Mouse (Mus musculus) CD8-positive naive resting alpha-beta T cell, adult 2 months (primary cell): ENCODE data around the gene Serinc3.

Source experiments
- DNase-seq, 2 experiments: peaks; one replicate each; pipeline ENCODE4 v3.0.0; 2022; ENCODE audit warnings: low read depth in 2 of 2, low spot score in 2 of 2

The Serinc3 gene

DNA sequence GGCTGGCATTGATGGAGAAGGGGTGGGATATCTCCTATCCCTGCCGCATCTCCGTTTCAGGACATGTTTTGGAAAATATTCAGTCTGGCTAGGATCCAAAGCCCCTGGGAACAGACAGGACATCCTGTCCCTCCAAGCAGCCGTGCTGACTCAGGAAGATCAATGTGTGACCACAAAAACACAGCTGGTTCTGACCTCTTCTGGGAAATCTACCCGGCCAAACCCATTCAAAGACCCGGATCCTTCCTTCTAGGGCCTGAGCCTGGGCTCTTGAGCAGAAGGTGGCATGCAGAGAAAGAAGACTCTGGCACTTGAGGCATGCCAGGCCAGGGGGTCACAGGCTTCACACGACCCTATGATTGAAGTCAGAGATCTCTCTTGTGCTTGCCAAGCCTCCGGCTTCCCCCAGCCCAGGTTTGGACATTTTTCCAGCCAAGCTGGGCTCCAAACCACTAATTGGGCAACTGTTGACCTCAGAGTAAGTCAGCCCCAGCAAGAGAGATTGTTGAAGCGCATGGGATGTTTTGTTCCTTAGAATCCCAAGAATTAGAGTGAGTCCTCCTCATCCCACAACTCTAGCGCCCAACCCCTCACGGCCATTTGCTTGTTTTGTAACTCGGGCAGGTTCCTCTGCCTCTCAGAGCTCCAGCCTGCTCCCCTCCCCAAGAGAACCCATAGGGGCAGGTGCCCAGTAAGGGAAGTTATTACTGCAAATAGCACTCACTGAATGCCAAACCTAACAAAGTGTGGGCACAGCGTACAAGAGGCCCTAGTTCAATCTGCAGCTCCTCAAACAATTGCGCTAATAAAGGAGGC, 48.7 kb downstream of the Serinc3 start:
- DNase-seq: no peak

DNA sequence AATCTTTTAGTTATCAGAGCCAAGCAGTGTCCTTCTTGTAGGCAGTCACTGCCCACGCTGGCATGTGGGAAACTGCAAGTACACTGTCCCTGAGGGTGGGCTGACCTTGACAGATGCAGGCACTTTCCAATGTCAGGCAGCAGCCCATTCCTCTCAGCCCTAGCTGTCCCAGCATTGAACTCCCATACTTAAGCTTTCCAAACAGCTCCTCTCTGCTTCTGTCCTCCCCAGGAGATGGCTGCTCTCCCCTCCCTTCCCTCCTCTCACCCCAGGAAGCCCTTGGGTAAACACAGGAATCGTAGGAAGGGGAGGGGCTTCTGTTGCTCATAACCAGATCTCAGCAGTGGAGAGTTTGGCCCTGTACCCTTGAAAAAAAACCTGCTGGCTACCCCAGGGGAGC, 49.8 kb downstream of the Serinc3 start:
- no peak for DNase-seq

DNA sequence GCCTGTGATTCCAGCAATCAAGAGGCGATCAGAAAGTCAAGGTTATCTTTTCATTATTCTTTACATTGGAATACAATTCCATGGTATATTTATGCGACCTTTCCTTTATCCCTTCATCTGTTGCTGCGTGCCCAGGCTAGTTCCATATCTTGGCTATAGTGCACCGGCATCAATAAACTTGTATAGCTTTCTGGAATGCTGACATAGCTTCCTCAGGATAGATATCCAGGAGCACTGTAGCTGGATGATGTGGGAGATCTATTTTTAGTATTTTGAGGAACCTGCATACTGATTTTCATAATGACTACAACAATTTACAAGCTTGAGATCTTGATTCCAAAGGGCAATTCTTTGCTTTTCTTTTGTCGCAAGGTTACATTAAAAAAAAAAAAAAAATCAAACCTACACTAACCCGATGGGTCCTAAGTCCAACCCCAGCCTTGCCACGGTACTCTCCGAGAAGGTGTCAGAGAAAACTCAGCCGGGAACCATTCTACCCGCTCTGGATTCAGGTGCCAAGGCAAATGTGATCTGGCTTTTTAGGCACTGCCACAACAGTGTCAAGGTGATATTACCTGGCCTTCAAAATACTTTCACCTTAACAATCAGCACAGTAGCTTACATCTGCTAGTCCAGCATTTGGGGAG, 51.2 kb downstream of the Serinc3 start:
- no peak for DNase-seq

DNA sequence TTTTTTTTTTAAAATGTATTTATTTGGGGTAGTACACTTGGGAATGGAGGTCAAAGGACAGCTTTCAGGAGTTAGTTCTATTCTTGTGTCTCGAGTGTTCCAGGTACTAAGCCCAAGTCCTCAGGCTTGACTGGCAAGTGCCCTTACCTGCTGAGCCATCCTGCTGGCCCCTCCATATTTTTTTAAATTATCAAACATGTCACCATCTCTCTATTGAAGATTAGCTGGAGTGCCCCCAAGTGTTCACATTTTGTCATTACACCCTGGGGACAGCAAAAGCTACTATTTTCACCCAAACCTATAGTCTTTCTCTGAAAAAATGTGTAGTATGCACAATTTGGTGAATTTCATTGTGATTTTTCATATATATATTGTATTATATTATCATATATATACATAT, 52.8 kb downstream of the Serinc3 start:
- peak in 1 of 2 experiments; percentile 20 for DNase-seq

GRCm38 (mm10) chr2:163590996-163591395, 53.9 kb downstream of the Serinc3 start:
- no peak for DNase-seq

DNA sequence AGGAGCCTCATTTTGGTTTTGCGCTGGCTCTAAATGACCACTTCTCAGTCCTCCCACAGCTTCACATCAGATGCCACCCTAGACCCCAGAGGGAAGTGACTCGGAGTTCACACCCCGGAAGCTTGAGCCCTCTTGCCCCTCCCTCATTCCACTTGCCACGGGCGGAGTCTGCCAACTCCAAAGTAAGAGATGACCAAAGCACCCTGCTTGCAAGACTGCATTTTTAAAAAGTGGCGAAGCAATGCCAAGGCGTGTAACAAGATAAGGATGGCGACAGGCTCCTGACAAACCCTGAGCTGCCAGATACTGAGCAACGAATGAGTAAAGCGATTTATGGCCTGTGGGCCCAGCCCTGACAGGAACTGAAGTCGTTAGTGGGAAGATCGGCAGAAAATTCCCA, 54.7 kb downstream of the Serinc3 start:
- no peak for DNase-seq

DNA sequence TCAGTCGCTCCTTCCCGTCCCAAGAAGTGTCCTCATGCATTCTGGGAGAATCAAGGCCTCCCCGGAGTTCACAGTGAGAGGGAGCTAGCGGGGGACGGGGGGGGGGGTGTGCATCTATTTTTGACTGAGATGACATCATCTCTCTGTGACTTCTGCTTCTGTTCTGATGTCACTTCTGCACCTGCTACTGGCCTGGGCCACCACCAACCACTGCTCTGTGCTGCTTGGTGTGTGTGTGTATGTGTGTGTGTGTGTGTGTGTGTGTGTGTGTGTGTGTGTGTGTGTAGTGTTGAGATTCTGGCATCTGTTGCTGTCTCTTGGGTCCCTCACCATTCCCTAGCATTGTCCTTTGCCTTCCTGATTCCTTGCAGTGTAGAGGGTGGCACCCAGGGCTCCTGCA, 57.4 kb downstream of the Serinc3 start:
- no peak for DNase-seq

- DNase-seq: peak; percentile 50 to 69
Measured at GRCm38 (mm10) chr2:163586384-163587261, 58.3 kb downstream of the Serinc3 start.

- no peak for DNase-seq
Measured at GRCm38 (mm10) chr2:163584088-163584426, 60.9 kb downstream of the Serinc3 start.

DNA sequence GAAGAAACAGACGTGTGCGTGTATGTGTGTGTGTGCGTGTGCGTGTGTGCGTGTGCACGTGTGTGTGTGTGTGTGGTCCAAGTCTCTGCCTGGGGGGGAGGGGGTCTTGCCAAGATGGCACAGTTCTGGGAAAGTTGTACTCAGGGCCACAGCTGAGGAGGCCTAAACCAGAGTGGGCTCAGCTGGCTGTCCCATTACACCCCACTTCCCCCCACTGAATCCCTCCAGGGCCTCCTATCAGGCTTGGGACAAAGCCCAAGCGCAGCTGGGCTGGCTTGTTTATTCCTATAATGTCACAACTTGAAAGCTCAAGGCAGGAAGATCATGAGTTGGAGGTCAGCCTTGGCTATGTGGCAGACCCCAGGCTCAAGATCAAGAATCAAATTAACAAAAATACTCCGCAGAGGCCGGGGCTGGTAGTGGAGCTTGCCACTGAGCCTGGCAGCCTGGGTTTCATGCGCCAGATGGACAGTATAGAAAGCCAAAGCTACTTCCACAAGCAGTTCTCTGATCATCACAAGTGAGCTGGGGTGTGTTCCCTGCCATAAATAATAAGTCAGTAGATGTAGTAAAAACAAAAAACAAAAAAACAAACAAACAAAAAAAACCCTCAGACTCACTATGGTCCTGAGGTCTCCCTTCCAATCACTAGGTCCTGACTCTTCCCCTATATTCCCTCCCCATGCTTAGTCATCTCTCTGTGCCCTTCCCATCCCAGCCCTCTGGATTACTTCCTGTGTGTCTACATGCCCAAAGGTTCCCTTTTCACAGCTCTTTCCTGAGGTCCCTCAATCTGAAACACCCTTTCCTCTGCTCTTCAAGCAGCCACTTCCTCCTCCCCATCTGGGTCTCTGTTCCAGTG, 61.5 kb downstream of the Serinc3 start:
- DNase-seq: no peak

GRCm38 (mm10) chr2:163580069-163580945, 64.6 kb downstream of the Serinc3 start:
- no peak for DNase-seq

DNA sequence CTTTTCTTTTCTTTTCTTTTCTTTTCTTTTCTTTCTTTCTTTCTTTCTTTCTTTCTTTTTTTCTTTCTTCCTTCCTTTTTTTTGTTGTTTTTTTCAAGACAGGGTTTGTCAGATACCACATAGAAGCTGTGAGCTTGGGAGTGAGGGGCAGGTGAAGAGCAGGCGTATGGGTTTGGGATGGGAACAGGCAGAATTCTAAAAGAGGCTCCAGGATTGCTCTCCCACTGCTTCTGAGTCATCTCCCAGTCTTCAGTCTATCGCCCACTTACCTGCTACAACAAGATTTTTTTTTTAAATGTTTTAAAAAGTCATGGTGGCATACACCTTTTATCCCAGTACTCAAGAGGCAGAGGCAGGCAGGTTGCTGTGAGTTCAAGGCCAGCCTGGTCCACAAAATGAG, 66.9 kb downstream of the Serinc3 start:
- no peak for DNase-seq

GRCm38 (mm10) chr2:163575248-163575647, 69.7 kb downstream of the Serinc3 start:
- no peak for DNase-seq

- no peak for DNase-seq
Measured at GRCm38 (mm10) chr2:163574321-163574720, 70.6 kb downstream of the Serinc3 start.
